Mouse (Mus musculus): ENCODE measurements around the gene E130208F15Rik.
A peak's percentile ranks its signal among the peaks of the same experiment; 100 is the strongest.

Gene E130208F15Rik

GRCm38 (mm10) chr7:30321539-30322284 lies at the start of gene E130208F15Rik:
TSS of gene E130208F15Rik (plus strand) at chr7:30321740.
- no peak for DNase-seq (ENCODE audit: low read depth, low spot score)

- DNase-seq (ENCODE audit: low read depth, low spot score): no peak
These were observed 47.2 kb upstream of the E130208F15Rik start for GRCm38 (mm10) chr7:30274383-30274782.

- DNase-seq (ENCODE audit: low read depth, low spot score): no peak
These were observed 42.6 kb upstream of the E130208F15Rik start for GRCm38 (mm10) chr7:30278911-30279310.

GRCm38 (mm10) chr7:30279536-30279935 lies 42.0 kb upstream of the E130208F15Rik start:
- DNase-seq (ENCODE audit: low read depth, low spot score): no peak

- peak; percentile 89 for DNase-seq (ENCODE audit: low read depth, low spot score)
These were observed 41.4 kb upstream of the E130208F15Rik start, which contains the start of the genes Thap8 and Wdr62 for GRCm38 (mm10) chr7:30279951-30280669. TSS of gene Thap8 (plus strand) at chr7:30280094. TSS of gene Wdr62 (minus strand) at chr7:30280419.

- DNase-seq (ENCODE audit: low read depth, low spot score): peak; percentile 70
These were observed 40.8 kb upstream of the E130208F15Rik start for GRCm38 (mm10) chr7:30280670-30281138.

GRCm38 (mm10) chr7:30281522-30281921 lies 40.0 kb upstream of the E130208F15Rik start:
- DNase-seq (ENCODE audit: low read depth, low spot score): no peak

GRCm38 (mm10) chr7:30282740-30283139 lies 38.8 kb upstream of the E130208F15Rik start:
- DNase-seq (ENCODE audit: low read depth, low spot score): no peak

GRCm38 (mm10) chr7:30286701-30287410 lies 34.7 kb upstream of the E130208F15Rik start:
- DNase-seq (ENCODE audit: low read depth, low spot score): no peak

GRCm38 (mm10) chr7:30288046-30288445 lies 33.5 kb upstream of the E130208F15Rik start:
- DNase-seq (ENCODE audit: low read depth, low spot score): no peak

- no peak for DNase-seq (ENCODE audit: low read depth, low spot score)
These were observed 32.3 kb upstream of the E130208F15Rik start for GRCm38 (mm10) chr7:30289071-30289713.

- no peak for DNase-seq (ENCODE audit: low read depth, low spot score)
These were observed 31.7 kb upstream of the E130208F15Rik start for GRCm38 (mm10) chr7:30289714-30290399.

GRCm38 (mm10) chr7:30291215-30292131 lies 30.1 kb upstream of the E130208F15Rik start, which contains the start of gene Clip3:
TSS of gene Clip3 (plus strand) at chr7:30291728.
- peak; percentile 70 for DNase-seq (ENCODE audit: low read depth, low spot score)

- DNase-seq (ENCODE audit: low read depth, low spot score): no peak
These were observed 27.7 kb upstream of the E130208F15Rik start for GRCm38 (mm10) chr7:30293795-30294194.

- DNase-seq (ENCODE audit: low read depth, low spot score): no peak
These were observed 27.2 kb upstream of the E130208F15Rik start for GRCm38 (mm10) chr7:30294296-30294695.

- no peak for DNase-seq (ENCODE audit: low read depth, low spot score)
These were observed 26.4 kb upstream of the E130208F15Rik start for GRCm38 (mm10) chr7:30295103-30295502.

GRCm38 (mm10) chr7:30296816-30297215 lies 24.7 kb upstream of the E130208F15Rik start:
- no peak for DNase-seq (ENCODE audit: low read depth, low spot score)

- DNase-seq (ENCODE audit: low read depth, low spot score): no peak
These were observed 24.3 kb upstream of the E130208F15Rik start for GRCm38 (mm10) chr7:30297266-30297665.

GRCm38 (mm10) chr7:30300914-30301313 lies 20.6 kb upstream of the E130208F15Rik start:
- DNase-seq (ENCODE audit: low read depth, low spot score): no peak
